In genomic region chr2:115852615-115853014, GRCm38 (mm10) we compare ENCODE assay signal across 8 mouse cellular contexts.
DNase-seq lines count a peak whose midpoint lies in the region; ATAC-seq and TF ChIP-seq lines count a peak whose summit lies in the region.

No protein-coding gene starts in this region.

- H3K4me2 ChIP-seq in forebrain, embryonic 12.5 days: peak overlapping the region; percentile 59
- peak overlapping the region; percentile 59 for H3K4me2 ChIP-seq in hindbrain, embryonic 14.5 days (replicated peaks)
- peak overlapping the region; percentile 48 for H3K4me2 ChIP-seq in neural tube, embryonic 14.5 days (ENCODE audit: low read depth, low read length)

- under 1% methylated on average over 22 of the region's 22 CpGs for WGBS in forebrain, embryonic 12.5 days
- WGBS in hindbrain, embryonic 14.5 days: under 1% methylated on average over 22 of the region's 22 CpGs
- WGBS in limb, embryonic 10.5 days: under 1% methylated on average over 22 of the region's 22 CpGs
- WGBS in neural tube, embryonic 14.5 days: 2% methylated on average over 22 of the region's 22 CpGs

- DNase-seq in testis, postnatal 14 days (ENCODE audit: low spot score): no peak
- peak; percentile 75 for DNase-seq in hindbrain, embryonic 14.5 days (ENCODE audit: low spot score)
- peak; percentile 72 for DNase-seq in limb, embryonic 10.5 days (ENCODE audit: low spot score)
- DNase-seq in spleen, postnatal 10 days (ENCODE audit: low spot score in 2 of 2): no peak
- no peak for DNase-seq in ovary, postnatal 10 days (ENCODE audit: low spot score)

- H3K4me3 ChIP-seq in testis, adult 2 months (ENCODE audit: control insufficient read depth, low read depth, low read length): peak overlapping the region; percentile 31
- H3K4me3 ChIP-seq in forebrain, embryonic 12.5 days (replicated peaks): peak overlapping the region; percentile 26
- peak overlapping the region; percentile 22 for H3K4me3 ChIP-seq in hindbrain, embryonic 14.5 days (replicated peaks; ENCODE audit: low read length)
- H3K4me3 ChIP-seq in limb, embryonic 10.5 days: peak overlapping the region; percentile 46
- H3K4me3 ChIP-seq in neural tube, embryonic 14.5 days (ENCODE audit: low read depth, low read length): peak overlapping the region; percentile 25; the same call in 1 of the 2 replicates

- H3K27ac ChIP-seq in testis, adult 2 months (ENCODE audit: control insufficient read depth, insufficient read depth, low read depth, low read length): no peak overlapping the region
- peak overlapping the region; percentile 59; the same call in 1 of the 2 replicates for H3K27ac ChIP-seq in forebrain, embryonic 12.5 days
- H3K27ac ChIP-seq in hindbrain, embryonic 14.5 days: peak overlapping the region; percentile 88
- peak overlapping the region; percentile 63 for H3K27ac ChIP-seq in limb, embryonic 10.5 days
- peak overlapping the region; percentile 16; the same call in 1 of the 2 replicates for H3K27ac ChIP-seq in neural tube, embryonic 14.5 days (ENCODE audit: low read depth, low read length)

- peaks cover 9% of the 10 kb centered on the region for H3K4me1 ChIP-seq in testis, adult 2 months (ENCODE audit: control insufficient read depth, insufficient read depth, low read length)
- H3K4me1 ChIP-seq in forebrain, embryonic 12.5 days: peaks cover 29% of the 10 kb centered on the region
- peaks cover 22% of the 10 kb centered on the region for H3K4me1 ChIP-seq in hindbrain, embryonic 14.5 days (replicated peaks; ENCODE audit: control insufficient read depth, insufficient read depth, low read length)
- peaks cover 76% of the 10 kb centered on the region for H3K4me1 ChIP-seq in limb, embryonic 10.5 days
- H3K4me1 ChIP-seq in neural tube, embryonic 14.5 days (ENCODE audit: control insufficient read depth, insufficient read depth, low read length): peaks cover 12% of the 10 kb centered on the region; the same call in 1 of the 2 replicates

- no peaks in the 10 kb centered on the region for H3K9me3 ChIP-seq in forebrain, embryonic 12.5 days
- no peaks in the 10 kb centered on the region for H3K9me3 ChIP-seq in hindbrain, embryonic 14.5 days (ENCODE audit: control insufficient read depth, low read length)
- no peaks in the 10 kb centered on the region for H3K9me3 ChIP-seq in limb, embryonic 10.5 days (replicated peaks)
- H3K9me3 ChIP-seq in neural tube, embryonic 14.5 days (ENCODE audit: control insufficient read depth, low read length): no peaks in the 10 kb centered on the region

- no peak for TF ChIP-seq CTCF in testis, adult 2 months (IDR thresholded peaks at IDR 0.05; ENCODE audit: control insufficient read depth, insufficient read depth, insufficient replicate concordance, low read depth, low read length)

- ATAC-seq in forebrain, embryonic 12.5 days (ENCODE audit: low FRiP score): peak; percentile 42
- peak; percentile 58 for ATAC-seq in hindbrain, embryonic 14.5 days (ENCODE audit: low FRiP score)
- peak; percentile 35; the same call in 1 of the 2 replicates for ATAC-seq in neural tube, embryonic 14.5 days (ENCODE audit: low read depth)

- TF ChIP-seq POLR2A in testis, adult 2 months (IDR thresholded peaks at IDR 0.05; ENCODE audit: control insufficient read depth, low read depth, low read length): no peak

- H3K27me3 ChIP-seq in testis, adult 2 months (ENCODE audit: control insufficient read depth, insufficient read depth, low read length): peaks cover 2% of the 10 kb centered on the region; the same call in 1 of the 2 replicates
- H3K27me3 ChIP-seq in forebrain, embryonic 12.5 days: peaks cover 55% of the 10 kb centered on the region
- peaks cover 23% of the 10 kb centered on the region for H3K27me3 ChIP-seq in hindbrain, embryonic 14.5 days (ENCODE audit: control insufficient read depth, insufficient read depth, low read length)
- peaks cover 64% of the 10 kb centered on the region for H3K27me3 ChIP-seq in limb, embryonic 10.5 days (ENCODE audit: low read depth, poor library complexity, severe bottlenecking)
- 0 out of 2 replicates have a peak, but pooled peaks cover 4% of the 10 kb centered on the region for H3K27me3 ChIP-seq in neural tube, embryonic 14.5 days (ENCODE audit: control insufficient read depth, insufficient read depth, low read length)

- peak overlapping the region; percentile 30 for H3K9ac ChIP-seq in forebrain, embryonic 12.5 days
- peak overlapping the region; percentile 34; the same call in 1 of the 2 replicates for H3K9ac ChIP-seq in hindbrain, embryonic 14.5 days
- H3K9ac ChIP-seq in neural tube, embryonic 14.5 days (replicated peaks; ENCODE audit: low read depth, low read length): no peak overlapping the region

- H3K36me3 ChIP-seq in testis, adult 2 months (ENCODE audit: control insufficient read depth, insufficient read depth, low read length): no peaks in the 10 kb centered on the region
- no peaks in the 10 kb centered on the region for H3K36me3 ChIP-seq in forebrain, embryonic 12.5 days (replicated peaks)
- H3K36me3 ChIP-seq in hindbrain, embryonic 14.5 days (replicated peaks; ENCODE audit: control insufficient read depth, insufficient read depth): no peaks in the 10 kb centered on the region
- no peaks in the 10 kb centered on the region for H3K36me3 ChIP-seq in limb, embryonic 10.5 days
- no peaks in the 10 kb centered on the region for H3K36me3 ChIP-seq in neural tube, embryonic 14.5 days (ENCODE audit: control insufficient read depth, insufficient read depth, low read length)

Comparison
In these comparisons a context has a peak if more than half of its experiments do, and no peak if none do; other contexts are left out.
1. DNase-seq: peak in hindbrain, embryonic 14.5 days (single experiment) and limb, embryonic 10.5 days (single experiment); none in testis, postnatal 14 days (single experiment), spleen, postnatal 10 days (0 of 2) and ovary, postnatal 10 days (single experiment).
2. Peak in every context shown above with its lines, with median percentiles within 50 percentile points of each other: H3K4me3 ChIP-seq, ATAC-seq and H3K4me2 ChIP-seq.